Mouse (Mus musculus) kidney, embryonic 14.5 days (tissue): ENCODE measurements at regions not wholly inside any gene's neighbourhood (a gene's known extent, or its start where the extent isn't known, plus 50 kb on each side); places are given as distances from the start of the nearest gene placed in this dataset.

Experiments
- ATAC-seq: fragments of 200-750 bp; cut with Nextera tagmentation; 2 replicates; pipeline ENCODE4 v1.8.0; 2017; ENCODE audit warnings: moderate number of reproducible peaks, mild to moderate bottlenecking, moderate TSS enrichment, moderate library complexity; ENCODE audit not compliant: low FRiP score, low TSS enrichment
- H3K27ac ChIP-seq: fragments of 300-500 bp; sonication (generic); 2 replicates; pipeline ENCODE4 v1.5.1; 2014; ENCODE audit warnings: low read depth, mild to moderate bottlenecking, low read length, moderate library complexity, mixed read lengths
- H3K27me3 ChIP-seq: fragments of 300-500 bp; sonication (generic); 2 replicates; pipeline ENCODE4 v1.6.1; 2014; ENCODE audit warnings: mild to moderate bottlenecking, low read length; ENCODE audit not compliant: control insufficient read depth, insufficient read depth
- H3K36me3 ChIP-seq: fragments of 300-500 bp; sonication (generic); 2 replicates; pipeline ENCODE4 v1.6.1; 2014; ENCODE audit warnings: low read length, mixed read lengths; ENCODE audit not compliant: control insufficient read depth, insufficient read depth
- H3K4me1 ChIP-seq: fragments of 300-500 bp; sonication (generic); 2 replicates; pipeline ENCODE4 v1.6.1; 2014; ENCODE audit warnings: low read length, mixed read lengths; ENCODE audit not compliant: control insufficient read depth, insufficient read depth
- H3K4me2 ChIP-seq: fragments of 300-500 bp; sonication (generic); replicated peaks from 2 replicates; pipeline ENCODE4 v1.6.1; 2014; ENCODE audit warnings: low read depth, mild to moderate bottlenecking, low read length
- H3K4me3 ChIP-seq: fragments of 300-500 bp; sonication (generic); 2 replicates; pipeline ENCODE4 v1.5.1; 2014; ENCODE audit warnings: mild to moderate bottlenecking, low read length
- H3K9ac ChIP-seq: fragments of 300-500 bp; sonication (generic); 2 replicates; pipeline ENCODE4 v1.6.1; 2014; ENCODE audit warnings: low read depth, mild to moderate bottlenecking, low read length, moderate library complexity
- H3K9me3 ChIP-seq: fragments of 300-500 bp; sonication (generic); 2 replicates; pipeline ENCODE4 v1.6.1; 2016; ENCODE audit warnings: low read length; ENCODE audit not compliant: control insufficient read depth
- WGBS: fragments of 180-500 bp; shearing (Covaris S2); extraction: QIAGEN DNeasy Blood & Tissue Kit; methylation state at CpG from one replicate; pipeline ENCODE4 v1.1.7; 2014; 5-methylcytosine and 5-hydroxymethylcytosine counted together

- Histone ChIP-seq H3K9ac (no peak overlapping the region), H3K4me1 (no peaks in the 10 kb centered on the region), H3K4me3 (no peak overlapping the region), H3K36me3 (no peaks in the 10 kb centered on the region), H3K9me3 (no peaks in the 10 kb centered on the region; the same call in 1 of the 2 replicates), H3K27me3 (no peaks in the 10 kb centered on the region), H3K27ac (no peak overlapping the region), H3K4me2 (no peak overlapping the region)
- 82% methylated on average over 17 of the region's 17 CpGs for WGBS
- ATAC-seq = no peak
Observed at GRCm38 (mm10) chr14:76278751-76279450, 135.9 kb upstream of the Tsc22d1 start.

- Histone ChIP-seq H3K4me2 (no peak overlapping the region), H3K4me3 (no peak overlapping the region), H3K27me3 (no peaks in the 10 kb centered on the region), H3K9me3 (no peaks in the 10 kb centered on the region; the same call in 1 of the 2 replicates), H3K36me3 (no peaks in the 10 kb centered on the region), H3K27ac (no peak overlapping the region), H3K9ac (no peak overlapping the region), H3K4me1 (no peaks in the 10 kb centered on the region)
- WGBS = 76% methylated on average over 19 of the region's 19 CpGs
- no peak for ATAC-seq
Observed at GRCm38 (mm10) chr14:76279561-76279960, 135.2 kb upstream of the Tsc22d1 start.

GRCm38 (mm10) chr14:76281867-76282266, 132.9 kb upstream of the Tsc22d1 start:
- Histone ChIP-seq H3K4me2 (no peak overlapping the region), H3K27ac (no peak overlapping the region), H3K9me3 (no peaks in the 10 kb centered on the region; the same call in 1 of the 2 replicates), H3K4me3 (no peak overlapping the region), H3K9ac (no peak overlapping the region), H3K4me1 (no peaks in the 10 kb centered on the region), H3K27me3 (no peaks in the 10 kb centered on the region), H3K36me3 (no peaks in the 10 kb centered on the region)
- peak; percentile 88 for ATAC-seq
- 9% methylated on average over 5 of the region's 5 CpGs for WGBS

GRCm38 (mm10) chr14:76287768-76288167, 127.0 kb upstream of the Tsc22d1 start:
- 93% methylated on average over 8 of the region's 8 CpGs for WGBS
- H3K27me3 ChIP-seq = no peaks in the 10 kb centered on the region
- no peak overlapping the region for H3K4me2 ChIP-seq
- H3K36me3 ChIP-seq = no peaks in the 10 kb centered on the region
- no peak for ATAC-seq
- no peak overlapping the region for H3K27ac ChIP-seq
- H3K4me3 ChIP-seq = no peak overlapping the region
- H3K9ac ChIP-seq = no peak overlapping the region
- 0 out of 2 replicates have a peak, but pooled peaks cover 2% of the 10 kb centered on the region for H3K4me1 ChIP-seq
- no peaks in the 10 kb centered on the region for H3K9me3 ChIP-seq

- H3K36me3 ChIP-seq = no peaks in the 10 kb centered on the region
- no peak overlapping the region for H3K9ac ChIP-seq
- H3K4me3 ChIP-seq = no peak overlapping the region
- 0 out of 2 replicates have a peak, but pooled peaks cover 4% of the 10 kb centered on the region for H3K4me1 ChIP-seq
- H3K27ac ChIP-seq = no peak overlapping the region
- WGBS = 74% methylated on average over 9 of the region's 9 CpGs
- ATAC-seq = no peak
- H3K4me2 ChIP-seq = no peak overlapping the region
- no peaks in the 10 kb centered on the region for H3K27me3 ChIP-seq
- H3K9me3 ChIP-seq = no peaks in the 10 kb centered on the region
Observed at GRCm38 (mm10) chr14:76290401-76291018, 124.3 kb upstream of the Tsc22d1 start.

GRCm38 (mm10) chr14:76292211-76292610, 122.5 kb upstream of the Tsc22d1 start:
- Histone ChIP-seq H3K4me3 (no peak overlapping the region), H3K27me3 (no peaks in the 10 kb centered on the region), H3K9ac (no peak overlapping the region), H3K27ac (no peak overlapping the region), H3K4me2 (no peak overlapping the region), H3K4me1 (0 out of 2 replicates have a peak, but pooled peaks cover 5% of the 10 kb centered on the region), H3K9me3 (no peaks in the 10 kb centered on the region), H3K36me3 (no peaks in the 10 kb centered on the region)
- 6% methylated on average over 4 of the region's 4 CpGs for WGBS
- ATAC-seq = peak; percentile 70; the same call in 1 of the 2 replicates

- WGBS = 77% methylated on average over 18 of the region's 18 CpGs
- Histone ChIP-seq H3K4me2 (no peak overlapping the region), H3K36me3 (no peaks in the 10 kb centered on the region), H3K4me3 (no peak overlapping the region), H3K4me1 (0 out of 2 replicates have a peak, but pooled peaks cover 5% of the 10 kb centered on the region), H3K27me3 (no peaks in the 10 kb centered on the region), H3K9me3 (no peaks in the 10 kb centered on the region), H3K27ac (no peak overlapping the region), H3K9ac (no peak overlapping the region)
- no peak for ATAC-seq
Observed at GRCm38 (mm10) chr14:76295411-76296169, 119.2 kb upstream of the Tsc22d1 start.

GRCm38 (mm10) chr14:76297864-76298263, 116.9 kb upstream of the Tsc22d1 start:
- ATAC-seq = no peak

More at GRCm38 (mm10) chr14:76297864-76298263, 116.9 kb upstream of the Tsc22d1 start:
- WGBS = 87% methylated on average over 5 of the region's 5 CpGs
- H3K9me3 ChIP-seq = no peaks in the 10 kb centered on the region
- no peak overlapping the region for H3K4me3 ChIP-seq
- H3K36me3 ChIP-seq = no peaks in the 10 kb centered on the region
- H3K27me3 ChIP-seq = no peaks in the 10 kb centered on the region
- no peak overlapping the region for H3K4me2 ChIP-seq
- H3K4me1 ChIP-seq = 0 out of 2 replicates have a peak, but pooled peaks cover 2% of the 10 kb centered on the region
- H3K9ac ChIP-seq = no peak overlapping the region
- no peak overlapping the region for H3K27ac ChIP-seq
